Mouse (Mus musculus) lung, embryonic 16.5 days (tissue): ENCODE measurements at regions not wholly inside any gene's neighbourhood (a gene's known extent, or its start where the extent isn't known, plus 50 kb on each side); places are given as distances from the start of the nearest gene placed in this dataset.

ENCODE experiments used
- ATAC-seq: fragments of 200-750 bp; cut with Nextera tagmentation; 2 replicates; pipeline ENCODE4 v1.8.0; 2017; ENCODE audit warnings: low read depth, mild to moderate bottlenecking, moderate library complexity
- H3K27ac ChIP-seq: fragments of 300-500 bp; sonication (generic); 2 replicates; pipeline ENCODE4 v1.5.1; 2014; ENCODE audit warnings: mild to moderate bottlenecking, control low read depth, low read length
- H3K27me3 ChIP-seq: fragments of 300-500 bp; sonication (generic); 2 replicates; pipeline ENCODE4 v1.6.1; 2014; ENCODE audit warnings: low read depth, low read length, mixed read lengths; ENCODE audit not compliant: control insufficient read depth, insufficient read depth
- H3K36me3 ChIP-seq: fragments of 300-500 bp; sonication (generic); 2 replicates; pipeline ENCODE4 v1.6.1; 2014; ENCODE audit warnings: low read length; ENCODE audit not compliant: control insufficient read depth, insufficient read depth
- H3K4me1 ChIP-seq: fragments of 300-500 bp; sonication (generic); replicated peaks from 2 replicates; pipeline ENCODE4 v1.6.1; 2014; ENCODE audit warnings: low read length, mixed read lengths; ENCODE audit not compliant: control insufficient read depth, insufficient read depth
- H3K4me2 ChIP-seq: fragments of 300-500 bp; sonication (generic); 2 replicates; pipeline ENCODE4 v1.6.1; 2014; ENCODE audit warnings: low read depth, low read length, control low read depth
- H3K4me3 ChIP-seq: fragments of 300-500 bp; sonication (generic); 2 replicates; pipeline ENCODE4 v1.5.1; 2014; ENCODE audit warnings: mild to moderate bottlenecking, low read length, control low read depth
- H3K9ac ChIP-seq: fragments of 300-500 bp; sonication (generic); 2 replicates; pipeline ENCODE4 v1.6.1; 2014; ENCODE audit warnings: low read length, control low read depth
- H3K9me3 ChIP-seq: fragments of 300-500 bp; sonication (generic); 2 replicates; pipeline ENCODE4 v1.6.1; 2016; ENCODE audit warnings: low read length; ENCODE audit not compliant: control insufficient read depth
- WGBS: fragments of 180-500 bp; shearing (Covaris S2); extraction: QIAGEN DNeasy Blood & Tissue Kit; methylation state at CpG from one replicate; pipeline ENCODE4 v1.1.7; 2014; 5-methylcytosine and 5-hydroxymethylcytosine counted together

DNA sequence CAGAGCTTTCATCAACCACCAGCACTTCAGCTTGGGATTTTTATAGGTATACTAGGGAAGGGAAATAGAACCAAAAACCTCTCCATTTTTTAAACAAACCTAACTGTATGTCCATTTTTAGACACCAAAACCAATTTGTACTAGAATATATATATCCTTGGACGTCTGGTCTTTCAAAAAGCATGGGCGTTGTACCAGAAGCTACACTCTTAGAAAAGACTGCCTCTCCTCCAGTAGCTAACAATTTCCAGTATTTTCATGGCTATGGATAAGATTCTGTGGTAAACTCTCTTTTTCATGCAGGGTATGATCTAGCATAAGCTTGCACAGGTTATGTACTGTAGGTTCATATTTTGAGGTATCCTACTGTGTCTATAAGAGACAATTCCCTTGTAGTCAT is 219.1 kb upstream of the Nudt12 start:
- Histone ChIP-seq H3K27ac (no peak overlapping the region), H3K4me1 (no peaks in the 10 kb centered on the region), H3K4me3 (no peak overlapping the region), H3K36me3 (no peaks in the 10 kb centered on the region), H3K4me2 (no peak overlapping the region), H3K27me3 (no peaks in the 10 kb centered on the region), H3K9me3 (no peaks in the 10 kb centered on the region; the same call in 1 of the 2 replicates), H3K9ac (no peak overlapping the region)
- ATAC-seq: no peak
- WGBS: 73% methylated on average over 2 of the region's 2 CpGs
